Mouse (Mus musculus): ENCODE results near the gene Efcab6. TPM values are rescaled to one million over a fixed set of nuclear protein-coding genes. Genes with fewer than 3 reads are reported as not detected.
A peak's percentile ranks its signal among the peaks of the same experiment; 100 is the strongest.

Gene Efcab6
- polyA plus RNA-seq, 1 experiment from 2014 or later: 0.27 TPM

- no peaks in the 10 kb centered on the region for H3K9me3 ChIP-seq
- H3K27ac ChIP-seq: no peak overlapping the region
- no peak overlapping the region for H3K9ac ChIP-seq
- H3K4me1 ChIP-seq (replicated peaks): peaks cover 11% of the 10 kb centered on the region
- H3K36me3 ChIP-seq: peaks cover 34% of the 10 kb centered on the region
- 86% methylated on average over 2 of the region's 2 CpGs for WGBS
- peaks cover 21% of the 10 kb centered on the region for H3K27me3 ChIP-seq
- ATAC-seq (ENCODE audit: low FRiP score): no peak
- no peak overlapping the region for H3K4me3 ChIP-seq
- H3K4me2 ChIP-seq: no peak overlapping the region
Observed at GRCm38 (mm10) chr15:84079519-84079918, 14.3 kb upstream of the Efcab6 start.

GRCm38 (mm10) chr15:84078667-84079066 is 13.5 kb upstream of the Efcab6 start:
- H3K9ac ChIP-seq: no peak overlapping the region
- peaks cover 26% of the 10 kb centered on the region for H3K27me3 ChIP-seq
- H3K9me3 ChIP-seq: no peaks in the 10 kb centered on the region
- 79% methylated on average over 13 of the region's 13 CpGs for WGBS
- no peak for ATAC-seq (ENCODE audit: low FRiP score)
- H3K27ac ChIP-seq: no peak overlapping the region
- peaks cover 14% of the 10 kb centered on the region for H3K4me1 ChIP-seq (replicated peaks)
- H3K36me3 ChIP-seq: peaks cover 28% of the 10 kb centered on the region
- H3K4me3 ChIP-seq: no peak overlapping the region
- H3K4me2 ChIP-seq: no peak overlapping the region

DNA sequence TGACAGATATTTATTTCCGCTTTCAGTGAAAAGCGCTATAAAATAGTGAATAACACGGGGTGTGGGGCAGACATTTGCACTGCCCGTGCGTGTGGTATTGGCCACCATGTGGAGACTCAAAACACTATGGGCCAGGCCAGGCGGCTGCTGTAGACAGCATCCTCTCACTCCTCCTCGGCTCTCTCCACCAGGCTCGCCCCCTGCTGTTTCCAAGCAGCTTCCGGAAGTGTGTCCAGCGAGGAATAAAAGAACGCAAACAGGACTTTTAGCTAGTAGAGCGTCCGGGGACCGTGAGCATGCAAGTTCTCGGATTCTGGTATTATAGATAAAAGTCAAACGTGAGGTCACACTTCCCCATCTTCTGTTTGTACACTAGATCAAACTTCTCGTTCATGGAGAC is 12.0 kb upstream of the Efcab6 start:
- H3K27me3 ChIP-seq: peaks cover 37% of the 10 kb centered on the region
- no peak overlapping the region for H3K9ac ChIP-seq
- no peak overlapping the region for H3K4me3 ChIP-seq
- no peak overlapping the region for H3K4me2 ChIP-seq
- no peak for ATAC-seq (ENCODE audit: low FRiP score)
- peaks cover 28% of the 10 kb centered on the region for H3K36me3 ChIP-seq
- WGBS: 58% methylated on average over 17 of the region's 17 CpGs
- no peaks in the 10 kb centered on the region for H3K9me3 ChIP-seq
- H3K4me1 ChIP-seq (replicated peaks): peaks cover 14% of the 10 kb centered on the region
- H3K27ac ChIP-seq: no peak overlapping the region

DNA sequence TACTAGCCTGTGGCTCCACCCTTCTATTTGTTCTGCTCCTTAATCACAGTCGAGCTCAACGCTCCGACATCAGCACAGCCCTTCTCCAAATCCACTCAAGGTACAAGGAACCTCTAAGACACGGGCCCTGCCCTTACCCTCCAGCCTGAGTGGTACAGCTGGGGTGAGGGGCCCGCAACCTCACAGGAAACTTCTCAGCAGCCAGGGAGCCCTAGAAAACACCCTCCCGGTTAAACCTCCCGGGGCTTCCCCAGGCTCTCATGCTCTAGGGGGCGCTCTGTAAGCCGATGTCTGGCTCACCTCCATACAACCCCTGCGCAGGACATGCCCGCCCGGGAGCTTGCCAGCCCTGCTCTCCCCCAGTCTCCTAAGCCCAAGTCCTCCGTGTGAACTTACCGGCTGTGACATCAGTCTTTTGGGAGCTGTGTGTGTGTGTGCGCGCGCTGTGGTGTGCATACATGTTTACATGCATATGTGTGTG is 9.6 kb upstream of the Efcab6 start:
- H3K9me3 ChIP-seq: no peaks in the 10 kb centered on the region
- ATAC-seq (ENCODE audit: low FRiP score): no peak

DNA sequence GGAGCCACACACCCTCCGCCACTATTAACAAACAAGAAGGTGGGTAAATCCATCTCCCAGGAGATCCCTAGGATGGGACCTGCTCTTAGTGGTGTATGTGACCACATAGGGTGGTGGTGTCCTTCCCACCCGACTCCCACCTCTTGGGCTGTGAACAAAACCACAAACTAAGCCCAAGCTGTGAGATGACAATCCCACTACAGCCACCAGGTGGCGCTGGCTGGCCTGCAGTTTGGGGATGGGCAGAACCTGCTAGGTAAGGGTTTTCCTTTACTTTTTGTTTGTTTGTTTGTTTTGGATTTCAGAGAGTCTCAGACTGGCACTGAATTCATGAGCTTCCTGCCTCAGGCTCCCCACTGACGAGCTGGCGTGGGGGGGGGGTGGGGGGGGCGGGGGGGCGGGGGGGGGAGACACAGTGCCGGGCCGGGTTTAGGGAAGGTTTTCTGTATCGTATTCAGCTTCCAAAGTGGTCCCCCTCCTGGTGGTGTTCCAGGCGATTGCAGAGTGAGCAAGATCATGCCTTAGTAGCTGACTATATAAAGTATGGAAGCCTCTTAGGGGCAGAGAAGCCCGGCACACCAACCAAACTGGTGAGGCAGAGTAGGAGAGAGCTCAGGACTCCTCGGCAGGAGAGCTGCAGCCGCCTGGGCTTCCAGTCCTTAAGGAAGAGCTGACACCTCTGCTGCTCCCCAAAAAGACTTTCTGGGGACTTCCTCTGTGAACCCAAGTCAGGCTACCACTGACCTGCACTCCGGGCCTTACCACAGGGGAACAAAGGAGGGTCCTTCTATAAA is 8.9 kb upstream of the Efcab6 start:
- H3K36me3 ChIP-seq: peaks cover 13% of the 10 kb centered on the region
- no peak overlapping the region for H3K9ac ChIP-seq
- 13% methylated on average over 11 of the region's 15 CpGs for WGBS
- peaks cover 53% of the 10 kb centered on the region for H3K27me3 ChIP-seq
- peak; percentile 25; the same call in 1 of the 2 replicates for ATAC-seq (ENCODE audit: low FRiP score)
- no peaks in the 10 kb centered on the region for H3K9me3 ChIP-seq
- H3K4me3 ChIP-seq: no peak overlapping the region
- no peak overlapping the region for H3K27ac ChIP-seq
- H3K4me1 ChIP-seq (replicated peaks): peaks cover 26% of the 10 kb centered on the region
- peak overlapping the region; percentile 4; the same call in 1 of the 2 replicates for H3K4me2 ChIP-seq

More for the DNA sequence above, 9.6 kb upstream of the Efcab6 start:
- Histone ChIP-seq H3K27ac (no peak overlapping the region), H3K4me3 (no peak overlapping the region), H3K36me3 (peaks cover 19% of the 10 kb centered on the region), H3K27me3 (peaks cover 52% of the 10 kb centered on the region), H3K4me2 (peak overlapping the region; percentile 4), H3K4me1 (replicated peaks) (peaks cover 19% of the 10 kb centered on the region), H3K9ac (no peak overlapping the region)
- 14% methylated on average over 17 of the region's 17 CpGs for WGBS

DNA sequence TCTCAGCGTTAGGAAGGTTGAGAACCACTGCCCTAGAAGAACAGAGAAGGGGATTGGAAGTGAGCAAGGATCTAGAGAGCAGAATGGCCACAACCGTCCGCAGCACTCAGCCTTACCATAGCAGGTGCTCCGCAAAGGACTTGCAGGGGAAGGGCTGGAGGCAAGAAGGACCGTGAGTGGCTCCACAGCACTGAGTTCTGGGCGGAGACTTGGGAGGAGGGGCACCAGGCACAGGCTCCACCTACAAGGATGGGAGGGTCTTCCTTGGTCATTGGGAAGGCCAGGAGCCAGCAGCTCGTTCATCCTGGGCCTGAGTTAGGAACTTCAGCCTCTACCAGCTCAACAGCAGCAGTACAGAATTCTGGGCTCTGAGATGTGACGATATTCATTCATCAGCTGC is 7.9 kb upstream of the Efcab6 start:
- no peak for ATAC-seq (ENCODE audit: low FRiP score)
- no peak overlapping the region for H3K9ac ChIP-seq
- no peak overlapping the region for H3K4me3 ChIP-seq
- H3K4me1 ChIP-seq (replicated peaks): peaks cover 28% of the 10 kb centered on the region
- no peaks in the 10 kb centered on the region for H3K9me3 ChIP-seq
- H3K27me3 ChIP-seq: peaks cover 59% of the 10 kb centered on the region
- H3K36me3 ChIP-seq: peaks cover 12% of the 10 kb centered on the region
- no peak overlapping the region for H3K4me2 ChIP-seq
- no peak overlapping the region for H3K27ac ChIP-seq
- WGBS: 30% methylated on average over 8 of the region's 8 CpGs

DNA sequence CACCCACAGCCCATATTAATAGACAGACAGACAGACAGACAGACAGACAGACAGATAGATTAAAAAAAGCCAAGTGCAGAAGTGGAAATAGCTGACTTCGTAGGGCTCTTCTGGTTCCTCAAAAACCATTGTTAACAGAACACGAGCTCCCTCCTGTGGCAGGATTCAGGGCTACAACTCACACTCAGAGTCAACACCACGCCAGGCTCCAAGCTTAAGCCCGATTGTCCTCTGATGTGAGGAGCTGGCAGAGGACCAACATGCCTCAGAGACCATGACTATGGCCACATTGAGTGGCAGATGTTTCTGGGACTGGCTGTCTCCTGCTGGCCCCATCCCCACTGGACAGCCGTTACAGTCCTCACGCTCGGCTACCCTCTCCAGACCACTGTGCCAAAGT is 7.0 kb upstream of the Efcab6 start:
- 22% methylated on average over 7 of the region's 7 CpGs for WGBS
- no peak overlapping the region for H3K4me3 ChIP-seq
- ATAC-seq (ENCODE audit: low FRiP score): 0 out of 2 replicates have a peak, but pooled peaks have one; percentile 44

GRCm38 (mm10) chr15:84070116-84070676 is 5.0 kb upstream of the Efcab6 start:
- ATAC-seq (ENCODE audit: low FRiP score): no peak

More for the DNA sequence above, 7.0 kb upstream of the Efcab6 start:
- peaks cover 12% of the 10 kb centered on the region for H3K36me3 ChIP-seq
- H3K4me2 ChIP-seq: no peak overlapping the region
- H3K9me3 ChIP-seq: no peaks in the 10 kb centered on the region
- H3K27me3 ChIP-seq: peaks cover 65% of the 10 kb centered on the region
- H3K9ac ChIP-seq: no peak overlapping the region
- H3K27ac ChIP-seq: no peak overlapping the region
- peaks cover 28% of the 10 kb centered on the region for H3K4me1 ChIP-seq (replicated peaks)

DNA sequence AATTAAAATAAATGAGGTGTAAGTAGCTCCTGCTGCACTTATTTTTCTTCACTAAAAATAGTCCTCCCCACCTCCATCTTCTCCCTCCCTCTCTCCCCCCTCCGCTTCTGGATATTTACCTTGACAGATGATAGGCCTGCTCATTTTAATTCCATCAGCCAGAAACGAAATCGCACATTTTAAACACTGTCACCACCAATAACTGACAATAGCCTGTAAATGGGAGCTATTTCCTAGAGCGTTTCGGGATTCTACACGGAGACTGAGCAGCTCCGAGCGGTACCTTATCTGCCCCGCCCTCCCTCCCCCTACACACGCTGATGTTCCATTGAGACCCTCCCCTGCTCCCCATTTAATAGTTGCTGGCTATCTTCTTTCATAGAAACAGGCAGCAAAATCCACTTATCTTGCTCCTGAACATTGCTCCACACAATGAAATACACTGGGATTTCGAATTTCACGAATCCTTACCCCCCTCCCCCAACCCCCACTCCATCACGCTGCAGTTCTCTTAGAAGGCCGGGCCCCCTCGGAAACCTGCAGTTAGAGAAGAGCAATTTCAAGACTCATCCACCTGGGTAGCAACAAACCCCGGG is 4.4 kb upstream of the Efcab6 start:
- Histone ChIP-seq H3K4me3 (no peak overlapping the region), H3K9ac (peak overlapping the region; percentile 14; the same call in 1 of the 2 replicates), H3K36me3 (no peaks in the 10 kb centered on the region), H3K4me1 (replicated peaks) (peaks cover 29% of the 10 kb centered on the region), H3K27ac (no peak overlapping the region; the same call in 1 of the 2 replicates), H3K4me2 (peak overlapping the region; percentile 35; the same call in 1 of the 2 replicates), H3K27me3 (peaks cover 67% of the 10 kb centered on the region), H3K9me3 (peaks cover 6% of the 10 kb centered on the region; the same call in 1 of the 2 replicates)
- no peak for ATAC-seq (ENCODE audit: low FRiP score)
- WGBS: 10% methylated on average over 16 of the region's 16 CpGs

More at GRCm38 (mm10) chr15:84070116-84070676, 5.0 kb upstream of the Efcab6 start:
- Histone ChIP-seq H3K4me2 (peak overlapping the region; percentile 35; the same call in 1 of the 2 replicates), H3K4me1 (replicated peaks) (peaks cover 30% of the 10 kb centered on the region), H3K9me3 (peaks cover 6% of the 10 kb centered on the region; the same call in 1 of the 2 replicates), H3K36me3 (no peaks in the 10 kb centered on the region), H3K27ac (no peak overlapping the region), H3K27me3 (peaks cover 68% of the 10 kb centered on the region), H3K4me3 (no peak overlapping the region), H3K9ac (peak overlapping the region; percentile 14; the same call in 1 of the 2 replicates)
- 10% methylated on average over 13 of the region's 13 CpGs for WGBS

DNA sequence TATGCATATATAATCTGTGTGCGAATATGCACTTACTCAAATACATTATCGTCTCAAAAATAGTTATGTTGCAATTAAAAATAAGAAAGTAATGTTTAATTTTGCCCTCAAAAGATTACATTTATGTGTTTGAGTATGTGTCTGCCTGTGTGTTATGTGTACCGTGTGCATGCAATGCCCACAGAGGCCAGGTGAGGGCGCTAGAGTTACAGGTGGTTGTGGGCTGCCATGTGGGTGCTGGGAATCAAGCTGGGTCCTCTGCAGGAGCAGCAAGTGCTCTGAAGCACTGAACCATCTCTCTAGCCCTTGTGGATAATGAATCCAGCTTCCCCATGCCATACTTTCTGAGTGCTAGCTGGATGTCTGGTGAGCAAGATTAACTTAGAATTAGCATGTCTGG is 522 bp upstream of the Efcab6 start:
- no peak for ATAC-seq (ENCODE audit: low FRiP score)

DNA sequence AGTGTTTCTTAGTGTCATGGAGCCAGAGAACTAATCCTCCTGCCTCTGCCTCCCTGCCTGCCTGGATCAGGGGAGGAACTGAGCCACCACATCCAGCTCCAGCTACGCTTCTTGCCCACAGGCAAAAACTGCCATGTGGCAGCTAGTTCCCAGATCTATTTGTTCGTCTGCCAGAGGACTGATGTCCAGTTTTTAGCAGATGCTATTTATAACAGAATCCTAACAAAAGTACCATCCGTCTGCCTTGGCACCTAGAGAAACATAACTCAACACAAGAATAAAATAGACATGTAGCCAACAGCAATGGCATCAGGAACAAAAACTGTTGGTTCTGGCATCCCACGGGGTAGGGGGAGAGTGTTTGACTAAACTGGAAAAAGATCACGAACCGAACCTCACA is 6.3 kb downstream of the Efcab6 start:
- Histone ChIP-seq H3K27ac (no peak overlapping the region), H3K9ac (no peak overlapping the region), H3K4me1 (replicated peaks) (0 out of 2 replicates have a peak, but pooled peaks cover under 1% of the 10 kb centered on the region), H3K27me3 (peaks cover 15% of the 10 kb centered on the region), H3K9me3 (no peaks in the 10 kb centered on the region), H3K4me3 (no peak overlapping the region), H3K4me2 (no peak overlapping the region), H3K36me3 (no peaks in the 10 kb centered on the region)
- ATAC-seq (ENCODE audit: low FRiP score): no peak
- WGBS: 86% methylated on average over 6 of the region's 6 CpGs

More for the DNA sequence above, 522 bp upstream of the Efcab6 start:
- Histone ChIP-seq H3K9ac (no peak overlapping the region), H3K36me3 (no peaks in the 10 kb centered on the region), H3K4me2 (no peak overlapping the region), H3K4me3 (no peak overlapping the region), H3K4me1 (replicated peaks) (peaks cover 25% of the 10 kb centered on the region), H3K27ac (no peak overlapping the region), H3K9me3 (peaks cover 6% of the 10 kb centered on the region; the same call in 1 of the 2 replicates), H3K27me3 (peaks cover 48% of the 10 kb centered on the region)
- WGBS: 69% methylated on average over 4 of the region's 4 CpGs

- Histone ChIP-seq H3K4me2 (no peak overlapping the region), H3K36me3 (no peaks in the 10 kb centered on the region)
- 77% methylated on average over 5 of the region's 5 CpGs for WGBS
Observed at GRCm38 (mm10) chr15:84056083-84056482, 9.1 kb downstream of the Efcab6 start.

More at GRCm38 (mm10) chr15:84056083-84056482, 9.1 kb downstream of the Efcab6 start:
- Histone ChIP-seq H3K4me3 (no peak overlapping the region), H3K4me1 (replicated peaks) (0 out of 2 replicates have a peak, but pooled peaks cover 4% of the 10 kb centered on the region), H3K27ac (no peak overlapping the region), H3K27me3 (peaks cover 11% of the 10 kb centered on the region; the same call in 1 of the 2 replicates), H3K9me3 (no peaks in the 10 kb centered on the region), H3K9ac (no peak overlapping the region)
- no peak for ATAC-seq (ENCODE audit: low FRiP score)
